Mouse (Mus musculus) CD4-positive naive resting alpha-beta T cell, adult 76 days (primary cell): ENCODE measurements around the gene Tmc8. TPM values are rescaled to one million over a fixed set of nuclear protein-coding genes. Genes with fewer than 3 reads are reported as not detected.

Source experiments
- total RNA-seq: library from RNA; stranded (reverse); gene quantifications from one replicate; pipeline ENCODE4 v1.2.4, GENCODE M21; 2023

The Tmc8 gene
- total RNA-seq, result 81.6 TPM

DNA sequence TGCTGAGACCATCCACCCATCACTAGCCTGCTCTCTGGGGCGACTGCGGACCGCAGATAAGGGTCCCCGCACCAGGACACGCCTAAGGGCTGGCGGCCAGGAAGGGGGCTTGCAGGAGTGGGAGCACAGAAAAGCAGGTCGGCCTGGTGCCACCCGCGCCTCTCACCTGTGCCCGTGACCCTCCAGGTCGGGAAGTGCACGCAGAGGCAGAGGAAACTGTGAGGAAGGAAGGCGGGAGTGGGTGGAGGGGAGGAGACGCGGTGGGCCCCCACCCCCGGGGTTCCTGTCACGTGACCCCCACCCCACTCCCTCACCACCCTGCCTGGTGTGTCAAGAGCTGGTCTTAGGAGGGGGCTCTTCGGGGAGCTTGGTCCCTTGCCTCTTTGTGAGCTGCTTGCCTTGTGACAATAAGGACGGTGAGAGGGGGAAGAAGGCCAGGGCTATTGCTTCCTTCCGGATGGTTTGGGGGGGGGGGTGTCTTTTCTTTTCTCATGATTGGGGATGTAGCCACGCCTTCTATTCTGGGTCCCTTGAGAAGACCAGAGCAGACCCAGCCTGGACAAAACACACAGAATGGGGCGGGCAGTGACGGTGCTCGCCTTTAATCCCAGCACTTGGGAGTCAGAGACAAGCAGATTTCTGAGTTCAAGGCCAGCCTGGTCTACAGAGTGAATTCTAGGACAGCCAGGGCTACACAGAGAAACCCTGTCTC lies at the start of gene Tmc8, which contains the start of gene Tmc6:
TSS of gene Tmc8 (plus strand) at position 84 of the 712 bp plus-strand sequence.
TSS of gene Tmc6 (minus strand) at position 206 of the 712 bp plus-strand sequence.

DNA sequence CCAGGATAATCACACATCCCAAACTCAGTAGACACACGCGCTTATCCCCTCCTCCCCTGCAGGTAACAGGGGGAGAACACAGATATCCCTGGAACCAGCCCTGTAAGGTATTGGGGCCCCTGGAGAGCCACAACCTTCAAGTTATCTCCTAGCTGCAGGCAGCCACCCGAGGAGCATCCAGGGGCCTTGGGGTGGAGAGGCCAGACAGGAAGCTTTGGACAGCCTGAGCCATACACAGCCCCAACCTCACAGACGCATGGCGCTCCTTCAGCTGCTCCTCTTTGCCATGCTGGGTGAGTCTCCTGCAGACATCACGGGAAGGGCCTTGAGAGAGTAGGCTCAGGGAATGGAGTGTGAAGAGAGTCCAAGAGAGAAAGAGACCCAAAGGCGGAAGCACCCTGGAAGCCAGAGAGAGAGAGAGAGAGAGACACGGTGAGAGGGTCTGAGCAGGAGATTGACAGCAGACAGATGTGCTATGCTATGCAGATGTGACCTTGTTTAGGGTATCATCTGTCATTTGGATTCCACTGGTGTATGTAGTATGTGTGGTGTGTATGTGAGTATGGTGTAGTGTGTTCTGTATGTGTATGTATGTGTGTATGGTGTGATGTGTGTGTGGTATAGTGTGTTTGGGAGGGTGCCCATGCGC lies 15.8 kb downstream of the Tmc8 start, which contains the start of gene 6030468B19Rik:
TSS of gene 6030468B19Rik (plus strand) at position 150 of the 649 bp plus-strand sequence.

DNA sequence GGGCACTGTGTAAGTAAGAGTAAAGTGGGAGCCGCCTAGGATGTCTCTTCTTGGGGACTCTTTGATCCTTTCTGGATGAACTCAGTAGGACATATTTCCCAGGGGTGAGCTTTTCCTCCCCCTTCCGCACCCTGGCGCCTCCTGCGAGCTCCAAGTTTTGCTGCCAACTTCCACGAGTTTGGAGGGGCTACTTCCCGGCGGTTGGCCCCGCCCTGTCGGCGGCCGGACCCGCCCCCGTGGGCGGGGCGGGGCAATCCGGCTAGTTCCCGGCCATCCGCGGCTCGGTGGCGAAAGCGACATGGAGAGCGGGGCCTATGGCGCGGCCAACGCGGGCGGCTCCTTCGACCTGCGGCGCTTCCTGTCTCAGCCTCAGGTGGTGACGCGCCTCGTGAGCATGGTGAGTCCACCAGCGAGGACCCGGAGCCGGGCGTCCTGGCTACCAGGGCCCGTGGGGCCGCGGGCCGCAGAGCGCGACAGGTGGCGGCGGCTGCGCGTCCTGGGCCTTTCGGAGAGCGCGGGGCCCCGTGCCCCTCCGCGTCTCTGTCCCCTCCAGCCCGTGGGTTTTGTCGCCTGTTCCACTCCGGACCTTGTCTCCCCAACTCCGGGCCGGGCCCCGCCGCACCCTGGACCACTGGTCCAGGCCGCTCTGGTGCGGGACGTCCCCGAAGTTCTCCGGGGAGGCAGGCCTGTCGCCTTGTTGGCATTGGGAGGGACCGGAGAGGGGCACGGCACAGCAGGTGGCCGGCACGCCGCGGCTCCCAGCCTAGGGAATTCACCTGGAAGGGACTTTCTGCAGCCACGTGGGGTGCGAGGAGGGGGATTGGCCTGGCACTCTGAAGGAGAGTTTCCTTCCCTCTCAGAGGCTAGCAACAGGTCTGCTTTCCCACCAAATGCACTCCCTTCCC lies 27.8 kb downstream of the Tmc8 start, which contains the start of the genes Gm20708 and Syngr2:
TSS of gene Gm20708 (plus strand) at position 262 of the 905 bp plus-strand sequence.
TSS of gene Syngr2 (plus strand) at position 262 of the 905 bp plus-strand sequence.

DNA sequence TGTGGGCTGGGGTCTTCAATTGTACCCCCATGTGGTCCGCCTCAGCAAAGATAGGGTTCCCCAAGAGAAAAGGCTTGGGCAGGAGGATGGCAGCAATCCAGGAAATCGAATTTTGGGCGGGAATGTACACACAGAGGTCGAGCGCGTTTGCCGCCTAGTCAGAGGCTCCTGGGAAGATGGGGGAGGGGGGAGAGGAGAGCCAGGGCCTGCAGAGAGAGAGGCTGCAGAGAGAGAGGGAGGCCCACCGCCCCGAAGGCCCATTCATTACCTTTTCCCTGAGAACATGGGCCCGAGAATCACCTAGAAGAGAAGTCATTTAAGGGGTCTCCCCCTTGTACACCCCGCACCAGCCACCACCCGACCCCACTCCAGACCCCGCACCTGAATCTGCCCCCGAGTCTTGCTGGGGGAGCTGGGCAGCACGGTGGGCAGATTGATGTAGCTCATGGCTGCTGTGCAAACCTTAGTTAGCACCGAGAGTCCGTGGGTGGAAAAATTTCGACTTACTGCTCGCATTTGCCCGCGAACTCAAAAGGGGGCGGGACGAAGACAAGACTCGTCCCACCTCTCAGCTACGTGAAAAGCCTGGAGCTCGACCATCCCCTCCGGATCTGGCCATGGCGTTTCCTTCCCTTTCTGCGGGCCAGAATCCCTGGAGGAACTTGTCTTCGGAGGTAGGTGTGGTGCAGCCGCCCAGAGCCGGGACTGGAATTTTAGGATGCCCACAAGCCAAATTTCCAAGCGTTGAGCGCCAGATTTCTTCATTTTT lies 43.6 kb downstream of the Tmc8 start, which contains the start of the genes Afmid and Tk1:
TSS of gene Afmid (plus strand) at position 592 of the 769 bp plus-strand sequence.
TSS of gene Tk1 (minus strand) at position 760 of the 769 bp plus-strand sequence.

Other genes starting within 250 kb of the Tmc8 start
- 85.0 TPM for gene Tnrc6c, start 127.8 kb upstream of the Tmc8 start, total RNA-seq
- gene Tmc6, start 122 bp downstream of the Tmc8 start, total RNA-seq, result 226 TPM
- not detected for gene 6030468B19Rik, start 15.6 kb downstream of the Tmc8 start, total RNA-seq
- gene Gm20708, start 27.6 kb downstream of the Tmc8 start, total RNA-seq, result 3.6 TPM
- 57.1 TPM for gene Syngr2, start 27.6 kb downstream of the Tmc8 start, total RNA-seq
- gene Afmid, start 43.8 kb downstream of the Tmc8 start, total RNA-seq, result 14.5 TPM
- 4.1 TPM for gene Tk1, start 44.0 kb downstream of the Tmc8 start, total RNA-seq
- gene Birc5, start 67.2 kb downstream of the Tmc8 start, total RNA-seq, result 0.79 TPM
- not detected for gene Tmem235, start 78.7 kb downstream of the Tmc8 start, total RNA-seq
- 9.3 TPM for gene Tha1, start 91.4 kb downstream of the Tmc8 start, total RNA-seq
- gene Socs3, start 188.0 kb downstream of the Tmc8 start, total RNA-seq, result 111 TPM
- gene Pgs1, start 204.2 kb downstream of the Tmc8 start, total RNA-seq, result 50.2 TPM